Mouse (Mus musculus) frontal cortex, postnatal 36 days (tissue): ENCODE measurements around the gene Tagln2.

ENCODE experiments used
- DNase-seq, 2 experiments: peaks; one replicate each; pipeline ENCODE4 v3.0.0; 2022; ENCODE audit warnings: low spot score in 2 of 2

The Tagln2 gene

GRCm38 (mm10) chr1:172526380-172527081, 26.7 kb downstream of the Tagln2 start:
- DNase-seq, result no peak

GRCm38 (mm10) chr1:172527431-172527830, 27.6 kb downstream of the Tagln2 start:
- DNase-seq, result no peak

- DNase-seq, result peak; percentile 81 to 87
Observed at GRCm38 (mm10) chr1:172528701-172529100, 28.9 kb downstream of the Tagln2 start.

- DNase-seq, result no peak
Observed at GRCm38 (mm10) chr1:172530544-172531220, 30.8 kb downstream of the Tagln2 start.

- no peak for DNase-seq
Observed at GRCm38 (mm10) chr1:172532551-172532950, 32.7 kb downstream of the Tagln2 start.

- DNase-seq, result no peak
Observed at GRCm38 (mm10) chr1:172535116-172535515, 35.3 kb downstream of the Tagln2 start.

- DNase-seq, result no peak
Observed at GRCm38 (mm10) chr1:172539827-172540226, 40.0 kb downstream of the Tagln2 start.

GRCm38 (mm10) chr1:172540283-172540820, 40.5 kb downstream of the Tagln2 start:
- no peak for DNase-seq

- no peak for DNase-seq
Observed at GRCm38 (mm10) chr1:172546062-172546461, 46.2 kb downstream of the Tagln2 start.

GRCm38 (mm10) chr1:172548501-172548900, 48.7 kb downstream of the Tagln2 start:
- no peak for DNase-seq

GRCm38 (mm10) chr1:172549314-172549713, 49.5 kb downstream of the Tagln2 start:
- no peak for DNase-seq

GRCm38 (mm10) chr1:172549717-172550116, 49.9 kb downstream of the Tagln2 start:
- DNase-seq, result no peak

- DNase-seq, result peak; percentile 38 to 60
Observed at GRCm38 (mm10) chr1:172550551-172550951, 50.7 kb downstream of the Tagln2 start.

- no peak for DNase-seq
Observed at GRCm38 (mm10) chr1:172551009-172551408, 51.2 kb downstream of the Tagln2 start.

GRCm38 (mm10) chr1:172552623-172553022, 52.8 kb downstream of the Tagln2 start:
- DNase-seq, result no peak

GRCm38 (mm10) chr1:172555638-172556037, 55.8 kb downstream of the Tagln2 start, which contains the start of gene Vsig8:
Gene Vsig8 (plus strand): TSS chr1:172555938.
- no peak for DNase-seq
